Mouse (Mus musculus) neural tube, embryonic 14.5 days (tissue): ENCODE measurements at regions not wholly inside any gene's neighbourhood (a gene's known extent, or its start where the extent isn't known, plus 50 kb on each side); places are given as distances from the start of the nearest gene placed in this dataset.

Experiments used
- ATAC-seq: fragments of 200-750 bp; cut with Nextera tagmentation; 2 replicates; pipeline ENCODE4 v1.8.0; 2017; ENCODE audit warnings: low read depth, mild to moderate bottlenecking, moderate TSS enrichment, moderate library complexity
- H3K27ac ChIP-seq: fragments of 300-500 bp; sonication (generic); 2 replicates; pipeline ENCODE4 v1.5.1; 2014; ENCODE audit warnings: low read depth, mild to moderate bottlenecking, control low read depth, low read length, moderate library complexity, mixed read lengths
- H3K27me3 ChIP-seq: fragments of 300-500 bp; sonication (generic); 2 replicates; pipeline ENCODE4 v1.6.1; 2014; ENCODE audit warnings: low read length; ENCODE audit not compliant: control insufficient read depth, insufficient read depth
- H3K36me3 ChIP-seq: fragments of 300-500 bp; sonication (generic); 2 replicates; pipeline ENCODE4 v1.6.1; 2014; ENCODE audit warnings: low read length, mixed read lengths; ENCODE audit not compliant: control insufficient read depth, insufficient read depth
- H3K4me1 ChIP-seq: fragments of 300-500 bp; sonication (generic); 2 replicates; pipeline ENCODE4 v1.6.1; 2014; ENCODE audit warnings: low read length; ENCODE audit not compliant: control insufficient read depth, insufficient read depth
- H3K4me2 ChIP-seq: fragments of 300-500 bp; sonication (generic); 2 replicates; pipeline ENCODE4 v1.6.1; 2014; ENCODE audit warnings: mild to moderate bottlenecking, low read depth, low read length, control low read depth
- H3K4me3 ChIP-seq: fragments of 300-500 bp; sonication (generic); 2 replicates; pipeline ENCODE4 v1.5.1; 2014; ENCODE audit warnings: low read depth, low read length, control low read depth, mixed read lengths
- H3K9ac ChIP-seq: fragments of 300-500 bp; sonication (generic); replicated peaks from 2 replicates; pipeline ENCODE4 v1.6.1; 2014; ENCODE audit warnings: low read depth, mild to moderate bottlenecking, control low read depth, low read length, mixed read lengths
- H3K9me3 ChIP-seq: fragments of 300-500 bp; sonication (generic); 2 replicates; pipeline ENCODE4 v1.6.1; 2016; ENCODE audit warnings: low read length; ENCODE audit not compliant: control insufficient read depth
- WGBS: fragments of 180-500 bp; shearing (Covaris S2); extraction: QIAGEN DNeasy Blood & Tissue Kit; methylation state at CpG from one replicate; pipeline ENCODE4 v1.1.7; 2014; 5-methylcytosine and 5-hydroxymethylcytosine counted together

GRCm38 (mm10) chr9:30742471-30743098, 179.7 kb downstream of the Adamts15 start:
- WGBS = 85% methylated on average over 8 of the region's 8 CpGs
- Histone ChIP-seq H3K36me3 (no peaks in the 10 kb centered on the region), H3K27ac (no peak overlapping the region), H3K4me1 (no peaks in the 10 kb centered on the region), H3K9me3 (no peaks in the 10 kb centered on the region), H3K27me3 (no peaks in the 10 kb centered on the region), H3K4me2 (no peak overlapping the region), H3K9ac (no peak overlapping the region), H3K4me3 (no peak overlapping the region)
- no peak for ATAC-seq

DNA sequence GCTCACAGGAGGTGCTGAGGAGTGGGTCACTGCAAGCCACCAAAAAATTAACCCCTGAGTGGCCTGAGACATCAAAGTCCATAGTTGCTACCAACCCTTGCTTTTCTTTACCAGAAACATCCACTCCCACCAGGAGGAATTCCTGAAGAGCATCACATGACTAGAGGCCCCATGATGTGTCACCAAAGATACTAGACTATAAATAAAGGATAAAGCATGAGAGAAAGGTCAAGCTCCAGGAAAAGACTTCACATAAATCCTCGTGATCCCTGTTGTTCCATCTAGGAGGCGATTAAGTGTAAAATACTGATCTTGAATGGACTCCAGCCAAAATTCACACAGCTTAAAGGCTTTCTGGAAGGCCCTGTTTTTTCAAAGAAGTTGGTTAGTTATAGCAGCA, 190.6 kb downstream of the Adamts15 start:
- H3K27me3 ChIP-seq = no peaks in the 10 kb centered on the region
- no peak overlapping the region for H3K4me3 ChIP-seq
- no peak overlapping the region for H3K4me2 ChIP-seq
- no peak overlapping the region for H3K27ac ChIP-seq
- H3K9me3 ChIP-seq = no peaks in the 10 kb centered on the region
- H3K36me3 ChIP-seq = no peaks in the 10 kb centered on the region
- no peak overlapping the region for H3K9ac ChIP-seq
- ATAC-seq = no peak
- WGBS = 18% methylated on average over 2 of the region's 2 CpGs
- H3K4me1 ChIP-seq = no peaks in the 10 kb centered on the region

- Histone ChIP-seq H3K27ac (no peak overlapping the region), H3K36me3 (no peaks in the 10 kb centered on the region), H3K4me3 (no peak overlapping the region), H3K27me3 (no peaks in the 10 kb centered on the region), H3K9ac (no peak overlapping the region), H3K9me3 (no peaks in the 10 kb centered on the region), H3K4me1 (no peaks in the 10 kb centered on the region), H3K4me2 (no peak overlapping the region)
- no peak for ATAC-seq
- WGBS = 92% methylated on average over 1 of the region's 1 CpGs
These were observed 198.7 kb downstream of the Adamts15 start for GRCm38 (mm10) chr9:30723364-30724070.

DNA sequence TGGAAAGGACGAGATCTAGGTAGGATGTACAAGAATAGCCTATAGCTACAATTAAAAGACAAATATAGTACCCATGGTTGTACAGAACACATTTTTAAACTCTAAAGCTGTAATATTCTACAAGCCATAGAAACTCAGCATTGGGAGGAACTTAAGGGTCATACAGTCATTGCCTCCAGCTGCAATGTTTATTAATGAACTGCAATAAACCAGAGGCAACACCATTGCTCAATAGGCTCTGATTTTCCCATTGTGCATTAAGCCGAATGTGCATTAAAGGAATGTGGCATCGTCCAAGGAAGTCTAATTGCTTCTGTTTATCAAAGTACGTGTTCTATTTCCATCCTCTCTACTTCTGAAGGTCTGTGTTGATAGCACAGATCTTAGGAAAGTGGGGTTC, 200.4 kb downstream of the Adamts15 start:
- H3K9me3 ChIP-seq = no peaks in the 10 kb centered on the region
- no peak overlapping the region for H3K9ac ChIP-seq
- H3K27me3 ChIP-seq = no peaks in the 10 kb centered on the region
- no peaks in the 10 kb centered on the region for H3K36me3 ChIP-seq
- 44% methylated on average over 4 of the region's 4 CpGs for WGBS
- no peak overlapping the region for H3K4me3 ChIP-seq
- no peaks in the 10 kb centered on the region for H3K4me1 ChIP-seq
- no peak for ATAC-seq
- no peak overlapping the region for H3K27ac ChIP-seq
- H3K4me2 ChIP-seq = no peak overlapping the region

DNA sequence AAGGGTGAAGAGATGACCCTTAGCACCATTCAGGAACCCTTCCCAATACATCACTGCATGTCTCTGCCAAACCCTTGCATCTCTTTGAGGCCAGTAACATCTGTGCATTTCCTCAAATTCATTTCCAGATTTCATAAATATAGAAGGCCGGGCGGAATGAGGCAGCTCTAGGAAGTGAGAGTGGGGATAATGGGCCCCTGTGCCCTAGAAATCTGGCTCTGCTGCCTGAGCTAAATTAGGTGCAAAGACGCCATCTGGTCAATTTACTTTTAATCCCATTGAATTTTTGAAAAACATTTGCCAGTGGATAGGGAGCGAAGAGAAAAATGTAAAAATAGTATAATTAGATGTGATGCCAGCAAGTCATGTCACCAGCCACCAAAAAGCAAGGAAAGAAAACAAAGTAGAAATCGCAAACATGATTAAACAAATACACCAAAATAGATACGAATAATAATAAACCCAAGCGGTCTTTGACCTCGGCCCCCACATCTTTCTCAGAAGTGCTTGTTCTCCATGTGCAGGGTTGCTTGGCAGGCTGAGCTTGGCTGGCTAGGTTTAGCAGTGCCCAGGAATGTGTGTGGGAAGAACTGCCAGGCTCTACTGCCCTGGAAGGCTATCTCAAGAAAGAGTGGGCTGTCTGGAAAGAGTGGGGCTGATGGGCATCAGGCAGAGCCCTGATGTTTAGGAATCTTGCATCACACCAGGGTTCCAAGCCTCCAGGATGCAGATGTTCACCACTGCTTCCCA, 205.7 kb downstream of the Adamts15 start:
- Histone ChIP-seq H3K27me3 (no peaks in the 10 kb centered on the region), H3K27ac (no peak overlapping the region), H3K4me1 (no peaks in the 10 kb centered on the region), H3K9ac (no peak overlapping the region), H3K36me3 (no peaks in the 10 kb centered on the region), H3K9me3 (no peaks in the 10 kb centered on the region), H3K4me3 (no peak overlapping the region), H3K4me2 (no peak overlapping the region)
- no peak for ATAC-seq
- 75% methylated on average over 8 of the region's 8 CpGs for WGBS

- WGBS = 83% methylated on average over 5 of the region's 5 CpGs
These were observed 212.1 kb downstream of the Adamts15 start for GRCm38 (mm10) chr9:30710131-30710530.

DNA sequence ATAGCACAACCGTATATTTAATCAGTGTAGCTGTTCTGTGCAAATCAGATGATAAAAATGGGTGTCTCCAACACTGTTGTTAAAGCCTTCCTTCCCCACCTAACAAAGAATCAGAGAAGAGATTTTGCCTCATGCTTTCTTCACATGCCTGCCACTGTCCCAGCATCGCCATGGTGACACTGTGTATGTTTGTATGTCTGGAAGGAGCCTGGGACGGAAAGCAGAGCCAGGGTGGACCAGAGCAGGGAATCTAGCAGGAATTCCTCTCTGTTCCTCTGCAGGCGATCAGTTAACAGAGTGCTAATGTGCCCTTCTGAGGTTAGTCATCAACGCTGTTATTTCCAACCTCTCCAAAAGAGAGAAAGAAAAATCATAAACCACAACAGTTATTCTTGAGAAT, 222.4 kb downstream of the Adamts15 start:
- Histone ChIP-seq H3K4me3 (no peak overlapping the region), H3K27ac (no peak overlapping the region), H3K27me3 (no peaks in the 10 kb centered on the region), H3K9ac (no peak overlapping the region), H3K36me3 (no peaks in the 10 kb centered on the region), H3K4me2 (no peak overlapping the region), H3K9me3 (no peaks in the 10 kb centered on the region), H3K4me1 (no peaks in the 10 kb centered on the region)
- 58% methylated on average over 5 of the region's 5 CpGs for WGBS
- no peak for ATAC-seq

More at GRCm38 (mm10) chr9:30710131-30710530, 212.1 kb downstream of the Adamts15 start:
- no peak overlapping the region for H3K4me2 ChIP-seq
- H3K4me1 ChIP-seq = no peaks in the 10 kb centered on the region
- no peak overlapping the region for H3K4me3 ChIP-seq
- no peaks in the 10 kb centered on the region for H3K36me3 ChIP-seq
- no peak overlapping the region for H3K27ac ChIP-seq
- H3K9ac ChIP-seq = no peak overlapping the region
- no peaks in the 10 kb centered on the region for H3K27me3 ChIP-seq
- H3K9me3 ChIP-seq = no peaks in the 10 kb centered on the region
- ATAC-seq = no peak

DNA sequence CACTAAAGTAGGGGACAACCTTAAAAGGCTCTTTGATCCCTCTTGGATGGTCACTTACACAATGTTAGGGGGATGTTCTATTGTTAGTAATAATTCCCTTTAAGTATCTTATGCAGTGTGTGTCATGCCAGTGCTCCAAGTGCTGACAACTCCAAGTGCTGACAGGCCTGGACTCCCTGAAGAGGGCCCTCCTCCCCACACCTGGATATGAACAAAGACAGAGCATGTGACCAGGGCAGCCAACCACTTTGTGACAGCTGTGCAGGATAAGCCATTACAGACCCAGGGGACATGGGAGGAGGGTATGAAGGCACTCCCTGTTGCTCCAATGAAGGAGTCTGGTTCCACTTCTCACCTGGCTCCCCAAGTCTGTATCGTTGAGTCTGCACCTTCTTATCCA, 224.7 kb downstream of the Adamts15 start:
- no peaks in the 10 kb centered on the region for H3K9me3 ChIP-seq
- no peaks in the 10 kb centered on the region for H3K4me1 ChIP-seq
- H3K27me3 ChIP-seq = no peaks in the 10 kb centered on the region
- 100% methylated on average over 1 of the region's 1 CpGs for WGBS
- H3K27ac ChIP-seq = no peak overlapping the region
- ATAC-seq = no peak
- H3K4me2 ChIP-seq = no peak overlapping the region
- no peak overlapping the region for H3K9ac ChIP-seq
- no peaks in the 10 kb centered on the region for H3K36me3 ChIP-seq
- H3K4me3 ChIP-seq = no peak overlapping the region

DNA sequence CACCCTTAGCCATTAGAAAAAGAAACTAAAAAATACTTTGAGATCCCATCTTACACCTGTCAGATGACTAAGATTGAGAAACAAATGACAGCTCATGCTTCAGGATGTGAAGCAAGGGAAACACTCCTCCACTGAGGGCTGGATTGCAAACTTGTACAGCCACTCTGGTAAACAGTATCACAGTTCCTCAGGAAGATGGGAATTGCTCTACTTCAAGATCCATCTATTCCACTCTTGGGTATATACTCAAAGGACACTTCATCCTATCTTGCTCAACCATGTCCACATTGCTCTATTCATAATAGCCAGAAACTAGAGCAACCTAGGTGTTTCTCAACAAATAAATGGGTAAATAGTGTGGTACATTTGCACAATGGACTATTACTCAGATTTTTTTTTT, 241.2 kb downstream of the Snx19 start:
- Histone ChIP-seq H3K4me1 (no peaks in the 10 kb centered on the region), H3K36me3 (no peaks in the 10 kb centered on the region), H3K9ac (no peak overlapping the region), H3K27me3 (no peaks in the 10 kb centered on the region), H3K4me2 (no peak overlapping the region), H3K4me3 (no peak overlapping the region), H3K9me3 (no peaks in the 10 kb centered on the region), H3K27ac (no peak overlapping the region)
- ATAC-seq = no peak
